Mouse (Mus musculus) macrophage (primary cell): ENCODE measurements around the gene Adat1. TPM values are rescaled to one million over a fixed set of nuclear protein-coding genes. Genes with fewer than 3 reads are reported as not detected.

Experiments used
- H3K27ac ChIP-seq: fragments of 350-480 bp; formaldehyde crosslinking; 2 replicates; pipeline ENCODE4 v1.9.0; 2021
- H3K36me3 ChIP-seq: fragments of 350-480 bp; formaldehyde crosslinking; 2 replicates; pipeline ENCODE4 v1.9.0; 2021; ENCODE audit errors: inconsistent target
- H3K4me3 ChIP-seq: fragments of 350-480 bp; formaldehyde crosslinking; 2 replicates; pipeline ENCODE4 v1.9.0; 2021; ENCODE audit errors: inconsistent target
- H3K79me2 ChIP-seq: fragments of 350-480 bp; formaldehyde crosslinking; 2 replicates; pipeline ENCODE4 v1.9.0; 2021; ENCODE audit errors: inconsistent target
- WGBS: methylation state at CpG from one replicate; pipeline ENCODE4 v1.1.7; 2026; ENCODE audit warnings: inconsistent platforms; ENCODE audit not compliant: missing documents; 5-methylcytosine and 5-hydroxymethylcytosine counted together
- polyA plus RNA-seq: library from polyadenylated mRNA; stranded (reverse); fragments of 250-400 nt; gene quantifications from 3 replicates; pipeline ENCODE4 v1.2.4, GENCODE M21; 2018; ENCODE audit warnings: inconsistent platforms

Adat1 gene
- polyA plus RNA-seq, 1 experiment from 2014 or later = 0.93 TPM

DNA sequence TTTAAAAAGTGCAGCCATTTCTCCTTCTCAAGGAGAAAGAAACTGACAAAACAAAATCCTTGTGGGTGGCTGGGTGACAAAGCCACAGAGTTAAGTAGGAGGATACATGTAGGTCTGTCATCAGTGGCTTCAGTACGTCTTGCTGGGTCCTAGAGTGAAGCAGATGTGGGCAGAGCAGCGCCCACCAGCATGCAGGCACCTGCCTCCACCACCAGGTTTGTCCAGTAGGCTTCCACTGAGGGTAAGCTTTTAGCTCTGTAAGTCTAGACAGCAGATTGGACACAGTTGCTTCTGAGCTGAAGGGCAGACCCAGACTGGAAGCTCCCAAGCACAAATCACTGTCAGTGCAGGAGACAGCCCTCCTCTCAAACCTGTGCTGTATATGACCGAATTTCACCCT lies 30.8 kb downstream of the Adat1 start:
- Histone ChIP-seq H3K79me2 (no peaks in the 10 kb centered on the region), H3K4me3 (no peak overlapping the region), H3K27ac (no peak overlapping the region), H3K36me3 (0 out of 2 replicates have a peak, but pooled peaks cover 9% of the 10 kb centered on the region)
- 93% methylated on average over 3 of the region's 3 CpGs for WGBS

DNA sequence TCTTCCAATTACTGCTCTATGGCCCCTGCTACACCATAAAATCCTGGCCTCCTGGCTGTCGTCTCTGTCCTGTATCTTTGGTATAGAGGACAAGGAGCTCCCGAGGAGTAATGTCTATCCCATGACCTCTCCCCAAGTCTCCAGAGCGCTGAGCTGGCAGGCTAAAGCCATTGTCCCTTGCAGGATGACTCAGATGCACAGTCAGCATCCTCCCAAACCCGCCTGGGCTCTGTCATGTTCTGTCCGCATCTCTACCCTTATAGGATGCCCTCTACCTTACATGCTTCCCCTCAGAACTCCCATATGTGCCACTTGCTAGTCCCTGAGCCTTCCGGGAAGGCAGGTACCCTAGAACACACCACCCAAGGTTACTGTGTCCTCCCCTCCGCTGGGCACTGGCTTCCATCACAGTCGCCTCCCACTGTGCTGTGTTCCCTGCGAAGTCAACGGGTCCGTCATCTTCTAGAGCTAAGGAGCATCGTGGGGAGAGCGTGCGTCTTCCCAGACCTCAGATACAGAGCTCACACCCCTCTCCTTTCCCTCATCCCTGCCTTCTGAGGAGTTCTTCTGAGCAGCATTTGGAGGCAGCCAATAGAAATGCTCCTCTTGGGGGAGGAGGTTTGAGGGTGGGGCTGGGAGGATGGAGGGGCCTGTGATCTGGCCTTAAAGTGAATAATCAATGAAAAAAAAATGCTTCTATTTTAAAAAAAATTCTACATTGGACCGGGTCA lies 31.3 kb downstream of the Adat1 start:
- H3K27ac ChIP-seq = no peak overlapping the region
- H3K36me3 ChIP-seq = 0 out of 2 replicates have a peak, but pooled peaks cover 9% of the 10 kb centered on the region
- H3K79me2 ChIP-seq = no peaks in the 10 kb centered on the region
- 89% methylated on average over 15 of the region's 15 CpGs for WGBS
- no peak overlapping the region for H3K4me3 ChIP-seq

DNA sequence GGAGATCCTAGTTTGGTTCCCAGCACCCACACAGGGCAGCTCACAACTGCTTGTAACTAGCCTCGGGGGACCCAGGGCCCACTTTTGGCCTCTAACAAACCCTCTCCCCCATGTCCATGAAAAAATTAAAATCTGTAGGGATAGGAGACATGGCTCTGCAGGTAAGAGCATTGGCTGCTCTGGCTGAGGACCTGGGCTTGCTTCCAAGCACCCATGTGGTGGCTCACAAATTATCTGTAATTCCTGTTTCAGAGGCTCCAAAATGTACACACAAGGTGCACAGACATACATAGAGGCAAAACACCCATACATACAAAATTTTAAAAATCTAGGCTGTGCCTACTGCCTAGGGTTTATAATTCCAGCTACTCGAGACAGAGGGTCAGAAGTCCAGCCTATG lies 34.9 kb downstream of the Adat1 start:
- Histone ChIP-seq H3K36me3 (peaks cover 33% of the 10 kb centered on the region; the same call in 1 of the 2 replicates), H3K4me3 (no peak overlapping the region), H3K79me2 (no peaks in the 10 kb centered on the region), H3K27ac (no peak overlapping the region)
- 96% methylated on average over 2 of the region's 2 CpGs for WGBS

DNA sequence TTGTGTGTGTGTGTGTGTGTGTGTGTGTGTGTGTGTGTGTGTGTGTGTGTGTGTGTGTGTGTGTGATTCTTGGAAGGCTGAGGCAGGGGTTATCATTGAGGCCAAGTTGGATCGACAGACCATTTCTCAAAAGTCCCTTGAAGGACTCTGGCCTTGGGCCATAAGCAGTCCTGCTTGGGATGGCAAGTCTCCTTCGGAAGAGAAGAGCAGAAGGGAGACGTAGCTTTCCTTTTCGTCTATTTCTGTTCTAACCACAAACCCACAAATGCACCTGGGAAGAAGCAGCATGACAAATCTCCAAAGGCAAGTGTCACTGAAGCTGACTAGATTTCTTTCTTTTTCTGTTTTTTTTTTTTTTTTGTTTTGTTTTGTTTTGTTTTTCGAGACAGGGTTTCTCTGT lies 36.2 kb downstream of the Adat1 start:
- Histone ChIP-seq H3K4me3 (no peak overlapping the region), H3K27ac (no peak overlapping the region), H3K79me2 (peaks cover 6% of the 10 kb centered on the region; the same call in 1 of the 2 replicates), H3K36me3 (peaks cover 33% of the 10 kb centered on the region; the same call in 1 of the 2 replicates)
- WGBS = 52% methylated on average over 4 of the region's 5 CpGs

DNA sequence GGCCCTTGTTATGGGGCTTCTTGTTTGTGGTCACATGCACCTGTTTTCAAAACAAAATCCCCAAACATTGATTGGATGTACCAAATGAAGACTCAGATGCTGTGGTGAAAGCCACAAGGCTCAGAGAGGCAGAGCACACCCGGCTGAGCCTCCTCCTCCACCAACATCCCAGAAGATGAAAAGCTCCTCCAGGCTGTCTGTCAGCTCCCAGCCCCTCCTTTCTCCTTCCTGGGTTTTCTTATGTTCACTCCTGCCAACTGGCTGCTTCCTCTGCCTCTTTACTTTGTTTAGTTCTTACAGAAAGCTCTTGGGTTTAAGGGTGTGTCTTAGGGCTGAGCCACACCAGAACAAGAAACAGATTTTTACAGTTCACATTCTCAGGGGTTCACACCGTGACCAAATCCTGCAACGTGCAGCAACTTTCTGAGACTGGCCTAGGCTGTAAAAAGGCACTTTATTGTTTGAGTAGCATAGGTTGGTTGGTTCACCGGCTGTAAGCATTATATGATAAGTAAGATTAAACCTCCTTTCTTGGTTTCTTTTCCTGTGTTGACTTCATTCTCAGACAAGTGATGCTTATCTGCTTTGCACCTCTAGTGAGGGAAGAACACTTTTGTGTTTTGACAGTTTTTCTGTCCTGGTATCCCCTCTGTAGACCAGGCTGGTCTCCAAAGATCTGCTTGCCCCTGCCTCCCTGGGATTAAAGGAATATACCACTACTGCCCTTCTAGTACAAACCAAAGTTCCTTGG lies 37.1 kb downstream of the Adat1 start:
- Histone ChIP-seq H3K4me3 (no peak overlapping the region), H3K36me3 (peaks cover 33% of the 10 kb centered on the region; the same call in 1 of the 2 replicates), H3K27ac (no peak overlapping the region), H3K79me2 (peaks cover 9% of the 10 kb centered on the region; the same call in 1 of the 2 replicates)
- 97% methylated on average over 4 of the region's 4 CpGs for WGBS

DNA sequence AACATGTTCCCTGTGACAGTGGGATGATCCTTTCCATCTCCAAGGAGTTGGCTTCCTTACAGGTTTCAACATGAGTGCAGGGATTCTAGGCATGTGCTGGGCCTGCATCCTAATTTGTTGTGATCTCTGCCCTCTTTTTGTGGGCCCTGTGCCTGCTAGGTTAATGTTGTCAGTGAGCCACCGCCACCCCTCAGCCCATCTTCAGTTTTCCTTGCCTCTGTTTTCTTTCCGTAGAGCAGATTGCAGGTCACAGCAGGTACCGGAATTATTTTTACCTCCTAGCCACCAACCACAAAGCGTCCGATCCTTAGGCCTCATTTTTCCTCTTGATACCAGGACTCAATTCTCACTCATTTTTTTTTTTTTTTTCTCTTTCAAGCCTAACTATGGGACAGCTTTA lies 40.2 kb downstream of the Adat1 start:
- peaks cover 39% of the 10 kb centered on the region; the same call in 1 of the 2 replicates for H3K36me3 ChIP-seq
- 98% methylated on average over 5 of the region's 5 CpGs for WGBS

DNA sequence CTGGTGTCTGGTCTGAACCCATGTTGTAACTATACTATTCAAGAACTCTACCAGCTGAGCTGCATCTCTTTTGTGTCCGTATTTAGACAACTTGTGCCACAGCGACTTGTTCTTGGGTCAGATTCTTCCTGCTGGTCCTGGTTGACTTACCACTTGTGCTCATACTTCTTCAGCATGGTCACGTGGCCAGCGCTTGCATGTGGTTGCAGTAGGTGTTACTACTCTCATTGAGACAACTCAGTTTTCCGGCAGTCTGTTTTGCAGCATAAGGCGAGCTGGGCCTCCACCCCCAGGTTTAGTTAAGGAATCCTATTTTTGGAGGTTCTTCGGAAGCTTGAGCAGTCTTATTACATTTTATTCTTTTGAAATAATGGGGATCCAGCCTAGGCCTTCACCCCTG lies 40.8 kb downstream of the Adat1 start:
- 92% methylated on average over 7 of the region's 7 CpGs for WGBS
- Histone ChIP-seq H3K27ac (no peak overlapping the region), H3K36me3 (peaks cover 33% of the 10 kb centered on the region; the same call in 1 of the 2 replicates), H3K79me2 (peaks cover 16% of the 10 kb centered on the region; the same call in 1 of the 2 replicates), H3K4me3 (no peak overlapping the region)

More for the DNA sequence above, 40.2 kb downstream of the Adat1 start:
- Histone ChIP-seq H3K27ac (no peak overlapping the region), H3K4me3 (no peak overlapping the region), H3K79me2 (peaks cover 16% of the 10 kb centered on the region; the same call in 1 of the 2 replicates)

DNA sequence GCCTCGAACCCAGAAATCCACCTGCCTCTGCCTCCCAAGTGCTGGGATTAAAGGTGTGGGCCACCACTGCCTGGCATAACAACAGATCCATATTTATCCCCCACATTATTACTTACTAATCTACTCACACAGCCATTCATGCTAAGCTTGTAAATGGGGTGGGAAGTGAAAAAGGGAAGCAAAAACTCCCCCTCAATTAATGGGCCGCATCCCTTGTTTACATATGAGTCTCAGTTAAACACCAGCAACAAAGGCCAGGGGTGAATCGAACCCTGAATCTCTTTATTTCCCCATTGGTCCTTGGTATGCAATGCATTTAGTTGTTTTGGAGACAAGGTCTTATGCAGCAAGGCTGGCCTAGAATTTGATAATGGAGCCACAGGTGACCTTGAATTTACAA lies 41.3 kb downstream of the Adat1 start:
- no peak overlapping the region for H3K27ac ChIP-seq
- H3K79me2 ChIP-seq = peaks cover 16% of the 10 kb centered on the region; the same call in 1 of the 2 replicates
- H3K36me3 ChIP-seq = peaks cover 34% of the 10 kb centered on the region; the same call in 1 of the 2 replicates
- H3K4me3 ChIP-seq = no peak overlapping the region
- WGBS = 68% methylated on average over 3 of the region's 3 CpGs

DNA sequence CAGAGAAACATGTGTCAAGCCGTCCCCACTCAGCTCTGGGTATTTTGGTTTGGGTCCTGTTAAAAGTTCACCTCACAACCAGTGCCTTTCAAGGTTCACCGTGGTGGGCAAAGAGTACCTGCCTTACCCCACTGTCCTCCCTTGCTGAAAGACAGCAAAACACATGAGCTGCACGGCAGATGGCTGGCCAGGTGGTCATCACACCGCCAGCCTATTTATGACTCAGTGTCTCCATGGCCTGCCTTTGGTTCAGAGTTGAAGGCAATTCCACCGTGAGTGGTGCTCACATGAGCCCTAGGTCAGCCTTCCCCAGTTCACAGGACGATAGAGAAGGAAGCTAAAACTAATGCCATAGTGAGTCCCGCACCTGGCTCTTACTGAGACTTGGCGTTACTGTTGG lies 44.1 kb downstream of the Adat1 start:
- H3K4me3 ChIP-seq = no peak overlapping the region
- H3K36me3 ChIP-seq = peaks cover 23% of the 10 kb centered on the region; the same call in 1 of the 2 replicates
- 95% methylated on average over 8 of the region's 8 CpGs for WGBS
- H3K79me2 ChIP-seq = peaks cover 16% of the 10 kb centered on the region; the same call in 1 of the 2 replicates
- no peak overlapping the region for H3K27ac ChIP-seq

DNA sequence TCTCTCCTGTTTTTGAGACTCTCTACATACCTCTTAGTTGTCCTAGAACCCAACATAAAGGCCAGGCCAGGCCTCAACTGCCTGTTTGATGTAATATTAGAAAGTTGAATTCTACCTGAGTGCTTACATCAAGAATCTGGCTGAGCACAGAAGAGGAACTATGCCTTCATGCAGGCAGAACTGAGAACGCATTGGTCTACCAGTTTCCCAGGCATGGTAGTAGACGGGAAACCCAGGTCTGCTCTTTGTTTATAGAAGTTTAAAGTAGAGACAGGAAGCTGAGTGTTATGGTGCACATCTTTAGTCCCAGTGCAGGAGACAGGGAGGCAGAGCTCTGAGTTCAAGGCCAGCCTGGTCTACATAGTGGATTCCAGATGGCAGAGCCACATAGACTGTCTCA lies 45.0 kb downstream of the Adat1 start:
- 54% methylated on average over 2 of the region's 2 CpGs for WGBS
- Histone ChIP-seq H3K27ac (no peak overlapping the region), H3K36me3 (peaks cover 19% of the 10 kb centered on the region; the same call in 1 of the 2 replicates), H3K79me2 (peaks cover 17% of the 10 kb centered on the region; the same call in 1 of the 2 replicates), H3K4me3 (no peak overlapping the region)

DNA sequence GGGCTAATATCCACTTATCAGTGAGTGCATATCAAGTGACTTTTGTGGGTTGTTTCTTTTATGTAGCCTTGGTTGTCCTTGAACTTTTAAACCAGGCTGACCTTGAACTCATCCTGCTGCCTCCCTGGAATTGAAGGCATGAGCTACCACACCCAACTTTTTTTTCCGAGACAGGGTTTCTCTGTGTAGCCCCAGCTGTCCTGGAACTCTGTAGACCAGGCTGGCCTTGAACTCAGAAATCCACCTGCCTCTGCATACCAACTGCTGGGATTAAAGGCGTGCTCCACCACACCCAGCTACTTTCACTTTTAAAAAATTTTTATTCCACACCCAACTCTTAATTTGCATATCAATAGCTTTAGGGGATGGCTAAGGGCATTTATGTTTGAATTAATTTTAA lies 48.6 kb downstream of the Adat1 start:
- H3K79me2 ChIP-seq = peaks cover 14% of the 10 kb centered on the region; the same call in 1 of the 2 replicates
- no peak overlapping the region for H3K27ac ChIP-seq
- WGBS = 90% methylated on average over 2 of the region's 2 CpGs
- H3K4me3 ChIP-seq = no peak overlapping the region
- H3K36me3 ChIP-seq = peaks cover 19% of the 10 kb centered on the region; the same call in 1 of the 2 replicates

DNA sequence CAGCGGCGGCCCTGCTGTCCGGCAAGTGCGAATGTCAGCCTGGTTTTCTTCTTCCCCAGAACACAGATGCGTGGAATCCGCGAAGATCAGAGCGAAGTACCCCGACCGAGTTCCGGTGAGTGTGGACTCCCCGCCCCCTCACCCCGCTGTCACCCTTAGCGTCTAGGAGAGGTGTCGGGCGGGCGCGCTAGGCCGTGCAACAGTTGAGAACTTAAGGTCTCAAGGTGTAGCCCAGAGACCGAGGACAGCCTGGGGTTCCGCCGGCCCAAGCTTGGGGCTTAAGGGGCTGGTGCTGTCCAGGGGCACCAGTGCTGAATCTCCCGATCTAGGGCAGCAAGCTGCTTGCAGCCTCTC lies 51.0 kb downstream of the Adat1 start:
- WGBS = 2% methylated on average over 23 of the region's 23 CpGs
- Histone ChIP-seq H3K79me2 (peaks cover 14% of the 10 kb centered on the region; the same call in 1 of the 2 replicates), H3K36me3 (peaks cover 9% of the 10 kb centered on the region; the same call in 1 of the 2 replicates), H3K4me3 (peak overlapping the region; percentile 68), H3K27ac (no peak overlapping the region)

DNA sequence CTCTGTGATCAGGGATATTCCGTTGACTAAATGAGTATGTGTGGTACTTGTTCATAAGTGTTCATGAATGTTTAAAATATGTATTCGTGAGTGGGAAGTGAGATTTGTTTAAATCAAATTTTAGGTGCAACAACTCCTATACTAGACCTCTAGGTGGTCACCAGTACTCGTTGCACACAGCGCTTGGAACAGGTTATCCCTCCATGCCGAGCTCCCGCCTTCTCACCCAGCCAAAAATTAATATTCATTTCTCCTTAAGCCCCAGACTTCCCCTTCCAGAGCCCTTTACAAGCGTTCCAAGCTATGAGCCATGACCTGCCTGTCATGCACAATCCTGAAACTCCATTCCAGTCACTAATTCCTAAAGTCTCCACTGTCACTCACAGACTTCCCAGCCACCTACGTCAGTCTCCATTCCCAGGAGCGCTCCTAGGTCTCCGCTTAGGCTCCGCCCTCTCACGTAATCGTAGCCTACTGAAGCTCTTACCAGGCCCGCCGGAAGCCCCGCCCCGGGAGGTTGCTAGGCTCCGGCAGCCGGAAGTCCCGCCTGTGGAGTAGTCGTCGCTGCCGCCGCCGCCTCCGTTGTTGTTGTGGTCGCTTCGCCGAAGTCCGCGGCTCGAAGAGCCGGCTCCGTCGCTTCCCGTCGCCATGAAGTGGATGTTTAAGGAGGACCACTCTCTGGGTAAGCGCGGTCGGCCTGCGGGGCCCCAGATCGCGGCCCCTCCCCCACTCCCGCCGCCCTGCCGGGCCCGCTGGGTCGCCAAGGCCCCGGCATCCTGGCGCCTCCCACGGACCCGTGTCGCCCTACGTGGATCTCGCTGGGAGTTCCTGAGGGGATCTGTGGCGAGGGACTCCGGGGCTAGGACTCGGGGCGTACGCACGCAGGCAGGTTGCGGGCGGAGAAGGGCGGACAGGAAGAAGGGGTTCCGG lies 51.7 kb downstream of the Adat1 start, which contains the start of gene Gabarapl2:
Gene Gabarapl2, plus strand, starts transcription at position 533 of the 930 bp plus-strand sequence.
- Histone ChIP-seq H3K36me3 (peaks cover 6% of the 10 kb centered on the region; the same call in 1 of the 2 replicates), H3K79me2 (peaks cover 14% of the 10 kb centered on the region; the same call in 1 of the 2 replicates), H3K4me3 (peak within 1 kb of the TSS; percentile 68), H3K27ac (peak within 1 kb of the TSS; percentile 54)
- 1% methylated on average over 65 of the region's 65 CpGs for WGBS
